Mouse (Mus musculus): ENCODE measurements at regions not wholly inside any gene's neighbourhood (a gene's known extent, or its start where the extent isn't known, plus 50 kb on each side); places are given as distances from the start of the nearest gene placed in this dataset.

DNA sequence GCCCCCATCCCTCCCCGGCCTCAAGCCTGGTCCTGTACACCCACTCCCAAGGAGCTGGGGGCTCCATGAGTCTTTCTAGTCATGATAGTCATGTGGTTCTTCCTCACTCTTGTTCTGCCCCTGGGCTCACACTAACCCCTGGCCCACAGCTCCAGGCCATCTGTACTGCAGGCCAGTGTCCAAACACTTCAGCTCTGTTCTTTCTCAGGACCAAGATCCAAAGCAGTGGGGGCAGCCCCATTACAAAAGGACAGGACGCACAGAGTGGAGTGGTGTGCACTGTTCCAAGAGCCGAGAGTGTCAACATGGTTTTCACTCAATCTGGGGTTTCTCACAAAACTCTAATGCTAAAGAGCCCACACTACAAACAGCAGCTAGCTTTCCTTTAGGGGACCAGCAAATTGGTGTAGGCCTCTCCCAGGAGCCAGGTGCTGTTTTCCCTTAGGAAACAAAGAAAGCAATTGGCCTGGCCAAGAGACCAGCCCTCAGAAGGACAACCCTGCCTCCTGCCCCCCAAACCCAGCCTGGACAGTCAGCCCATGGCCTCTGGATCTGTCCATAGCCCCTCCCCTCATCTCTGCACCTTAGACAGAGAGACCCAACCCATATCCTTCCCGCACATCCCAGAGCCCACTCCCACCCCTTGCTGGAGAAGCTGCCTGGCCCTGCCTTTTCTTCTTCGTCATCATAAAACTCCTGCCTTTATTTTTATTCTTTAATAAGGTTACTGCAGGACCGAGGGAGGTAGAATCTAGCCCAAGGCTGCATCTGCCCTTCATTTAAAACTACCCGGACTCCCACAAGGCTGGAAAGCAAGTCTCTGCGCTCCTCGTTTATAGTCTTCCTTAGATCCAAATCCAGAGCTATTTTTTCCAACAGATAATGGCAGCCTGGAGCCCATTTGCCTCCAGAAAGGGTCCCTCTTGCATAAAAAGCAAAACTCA lies 188.2 kb upstream of the Cdh5 start:
- ATAC-seq (replicated peaks; ENCODE audit: poor library complexity, severe bottlenecking), result no peak

DNA sequence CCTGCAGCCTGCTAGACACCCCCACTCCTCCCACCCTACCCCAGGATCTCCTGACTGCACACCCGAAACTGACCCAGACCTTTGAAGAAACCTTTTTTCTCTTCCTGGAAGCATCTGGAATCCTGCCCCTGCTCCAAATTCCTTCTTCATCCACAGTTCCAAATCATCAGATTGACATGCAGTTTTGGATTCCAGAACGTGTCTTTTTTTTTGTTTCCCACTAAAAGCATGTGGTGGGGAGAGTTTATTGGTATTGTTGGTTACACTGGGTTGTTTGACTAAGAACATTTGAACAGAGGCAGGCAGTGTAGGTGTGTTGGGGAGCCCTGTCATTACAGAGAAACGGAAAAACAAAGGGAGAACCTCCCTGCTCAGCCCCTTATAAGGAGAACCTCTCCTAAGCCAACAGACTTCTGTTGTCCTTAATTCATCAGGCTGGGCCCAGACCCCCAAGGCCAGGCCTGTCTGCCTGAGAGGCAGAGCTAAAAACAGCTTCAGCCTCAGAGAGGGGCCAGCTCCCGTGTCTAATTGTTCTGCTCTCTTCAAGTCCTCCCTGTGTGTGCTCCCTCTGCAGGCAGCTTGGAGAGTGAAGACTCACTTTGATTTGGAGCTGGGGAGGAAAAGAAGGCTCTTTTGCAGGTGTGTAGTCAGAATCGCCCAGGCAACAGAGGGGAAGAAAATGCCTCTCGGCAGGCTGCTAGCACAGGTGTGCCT lies 187.3 kb upstream of the Cdh5 start:
- ATAC-seq (replicated peaks; ENCODE audit: poor library complexity, severe bottlenecking), result no peak

DNA sequence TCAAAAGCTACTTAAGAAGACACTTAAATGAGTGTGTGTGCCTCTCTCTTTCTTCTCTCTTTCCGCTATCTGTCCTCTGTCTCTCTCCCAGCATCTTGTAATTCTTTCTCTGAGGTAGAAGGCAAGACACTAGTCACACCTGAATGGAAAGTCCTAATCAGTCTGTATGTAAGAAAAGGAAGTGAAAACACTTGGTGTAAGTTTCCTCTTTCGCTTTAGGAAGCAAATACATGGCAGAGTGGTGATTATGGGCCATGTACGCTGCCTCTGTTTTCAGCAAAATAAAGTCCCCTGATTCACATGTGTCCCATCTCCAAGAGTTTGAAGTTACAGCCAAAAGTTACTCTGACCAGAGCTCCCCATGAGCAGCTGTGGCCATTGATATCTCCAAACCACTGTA lies 182.1 kb upstream of the Cdh5 start:
- ATAC-seq (replicated peaks; ENCODE audit: poor library complexity, severe bottlenecking), result no peak

DNA sequence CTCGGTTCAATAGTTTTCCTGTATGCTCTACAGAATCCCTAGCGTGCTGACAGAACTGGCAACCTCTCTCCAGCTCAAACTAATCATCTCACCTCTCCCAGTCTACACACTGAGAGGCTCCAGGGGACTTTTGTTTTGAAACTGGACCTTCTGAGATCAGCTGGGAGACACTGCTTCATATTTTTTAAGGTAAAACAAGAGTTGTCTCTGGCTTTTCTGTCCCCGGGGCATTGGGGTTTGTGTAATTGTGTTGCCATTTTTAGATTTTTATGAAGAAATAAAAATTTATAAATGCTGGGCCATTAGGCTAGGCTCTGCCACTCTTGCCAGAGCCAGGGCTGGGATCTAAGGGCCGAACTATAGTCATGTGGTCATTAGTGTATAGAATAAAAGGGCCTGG lies 179.8 kb upstream of the Cdh5 start:
- ATAC-seq (replicated peaks; ENCODE audit: poor library complexity, severe bottlenecking), result no peak

DNA sequence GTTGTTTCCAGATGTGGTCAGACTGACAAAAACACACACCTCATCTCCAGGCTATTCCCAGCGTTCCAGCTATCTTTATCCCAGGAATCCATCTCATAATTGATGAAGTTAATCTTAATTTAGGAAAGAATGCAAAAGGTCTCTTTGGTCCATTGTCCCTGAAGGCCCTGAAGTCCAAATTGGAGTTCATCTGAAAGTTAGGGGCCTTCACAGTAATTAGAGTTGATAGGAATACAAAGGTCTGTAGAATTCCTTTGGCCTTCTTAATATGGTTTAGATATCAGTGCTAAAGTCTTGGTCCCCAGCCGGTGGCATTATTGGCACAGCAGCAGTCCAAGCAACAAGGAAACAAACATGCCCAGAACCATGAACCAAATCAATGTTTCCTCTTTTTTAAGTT lies 178.7 kb upstream of the Cdh5 start:
- no peak for ATAC-seq (replicated peaks; ENCODE audit: poor library complexity, severe bottlenecking)

DNA sequence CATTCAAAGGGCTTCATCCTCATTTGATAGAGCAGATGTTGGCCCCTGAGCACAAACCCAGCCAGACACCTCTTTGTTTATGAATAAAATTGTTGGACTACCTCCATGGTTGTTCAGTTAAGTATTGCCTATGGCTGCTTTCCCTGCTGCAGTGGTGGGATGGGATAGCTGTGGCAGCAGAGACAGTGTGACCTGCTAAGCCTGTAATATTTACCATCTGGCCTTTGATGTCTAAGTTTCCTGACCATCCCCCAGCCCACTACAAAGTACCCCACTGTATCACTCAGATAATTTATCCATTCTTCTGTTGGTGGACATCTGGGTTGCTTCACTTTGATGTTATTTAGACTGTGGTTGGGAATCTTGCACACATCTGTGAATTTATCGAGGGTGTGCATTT lies 168.7 kb upstream of the Cdh5 start:
- no peak for ATAC-seq (replicated peaks; ENCODE audit: poor library complexity, severe bottlenecking)

DNA sequence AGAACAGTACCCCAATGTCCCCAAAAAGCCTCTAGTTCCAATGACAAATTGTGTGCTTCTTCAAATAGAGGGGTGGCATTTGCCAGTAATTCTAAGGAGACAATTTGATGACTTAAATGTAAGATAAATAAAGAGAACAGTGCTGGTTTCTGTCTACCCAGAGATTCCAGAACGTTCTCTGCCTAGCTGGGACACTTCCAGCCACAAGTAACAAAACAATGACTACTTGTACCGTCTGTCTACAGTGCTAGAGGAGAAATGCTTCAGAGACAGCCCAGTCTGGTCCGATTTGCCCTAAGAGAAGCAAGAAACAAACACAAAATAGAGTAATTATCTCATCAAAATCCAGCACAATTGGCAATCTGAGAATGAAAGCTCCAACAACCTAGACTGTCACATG lies 164.9 kb upstream of the Cdh5 start:
- ATAC-seq (replicated peaks; ENCODE audit: poor library complexity, severe bottlenecking), result no peak

DNA sequence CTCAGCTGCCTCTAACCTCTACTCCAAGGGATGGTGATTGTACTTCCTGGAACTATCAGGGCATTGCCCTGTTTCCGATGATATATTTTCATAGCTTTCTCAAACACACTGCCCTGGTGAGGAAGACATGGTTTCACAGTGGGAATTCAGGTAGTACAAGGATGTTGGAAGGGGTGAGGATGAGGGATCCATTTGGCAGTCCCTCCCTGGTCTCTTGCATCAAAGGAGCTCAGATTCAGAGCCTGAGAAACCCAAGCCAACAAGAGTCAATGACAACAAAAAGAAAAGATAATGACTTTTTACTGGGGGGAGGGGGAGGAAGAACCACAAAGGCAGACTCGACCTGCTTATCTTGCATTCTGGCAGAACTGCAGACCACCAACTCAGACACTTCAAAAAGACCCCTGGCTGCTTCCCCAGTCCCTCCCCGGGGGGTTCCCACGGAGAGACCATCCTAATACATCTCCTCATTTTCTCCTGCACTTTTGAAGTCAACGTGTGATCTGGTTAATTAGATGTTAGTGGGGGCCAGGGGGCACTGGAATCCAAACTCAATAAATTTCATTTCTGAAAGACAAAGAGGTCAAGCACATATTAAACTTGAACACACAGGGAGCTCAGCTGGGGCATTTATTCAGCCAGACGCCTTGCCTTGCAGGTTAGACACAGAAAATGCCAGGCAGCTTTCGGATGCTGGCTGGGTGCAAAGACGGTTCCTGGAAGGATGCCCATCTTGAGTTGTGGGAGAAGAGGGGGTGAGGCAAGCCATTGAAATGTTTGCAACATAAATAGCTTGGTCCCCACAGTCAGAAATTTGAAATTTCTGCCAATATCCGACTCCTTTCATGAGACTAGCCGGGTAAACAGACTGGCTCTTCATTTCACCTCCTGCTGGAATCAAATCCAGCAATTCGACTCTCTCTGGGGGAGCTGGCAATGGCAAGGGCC lies 162.9 kb upstream of the Cdh5 start:
- no peak for ATAC-seq (replicated peaks; ENCODE audit: poor library complexity, severe bottlenecking)

DNA sequence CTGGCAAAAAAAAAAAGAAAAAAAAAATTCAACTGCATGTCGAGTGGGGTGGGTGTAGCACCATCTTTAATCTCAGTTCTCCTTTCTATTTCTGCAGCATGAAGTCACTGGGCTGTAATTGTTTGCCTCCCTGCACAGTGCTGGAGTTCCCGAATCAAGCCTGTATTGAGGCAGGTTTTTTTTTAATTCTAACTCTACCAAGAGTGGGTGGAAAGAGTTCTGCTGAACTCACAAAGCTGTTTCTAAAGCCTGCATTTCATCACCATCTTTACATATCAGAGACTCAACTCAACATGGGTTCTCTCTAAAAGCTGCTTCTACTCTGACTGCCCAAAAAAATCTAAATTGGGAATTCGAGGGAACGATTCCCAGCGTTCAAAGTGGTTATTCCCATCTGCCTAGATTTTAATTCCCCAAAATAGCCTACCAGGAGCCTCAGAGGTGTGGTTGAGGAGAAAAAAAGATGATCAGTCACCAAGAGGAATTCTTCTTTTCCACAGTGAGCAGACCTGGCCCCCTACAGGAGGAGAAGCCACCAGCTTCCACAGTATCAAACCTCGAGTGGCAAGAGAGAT lies 160.4 kb upstream of the Cdh5 start:
- no peak for ATAC-seq (replicated peaks; ENCODE audit: poor library complexity, severe bottlenecking)

DNA sequence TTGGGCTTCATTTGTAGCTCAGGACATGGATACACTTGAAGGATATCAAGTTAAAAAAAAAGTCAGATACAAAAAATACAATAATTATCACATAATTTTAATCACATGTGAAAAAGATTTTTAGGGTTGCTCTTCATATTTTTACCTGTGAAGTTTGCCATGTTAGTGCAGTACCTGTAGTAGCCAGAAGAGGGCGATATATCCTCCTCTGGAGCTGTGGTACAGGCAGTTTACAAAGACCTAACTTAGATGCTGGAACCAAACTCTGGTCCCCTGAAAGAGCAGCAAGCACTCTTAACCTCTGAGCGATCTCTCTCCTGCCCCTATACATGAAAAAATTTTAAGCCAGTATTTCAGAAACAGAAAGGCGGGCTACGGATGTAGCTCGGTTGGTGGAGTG lies 153.0 kb upstream of the Cdh5 start:
- no peak for ATAC-seq (replicated peaks; ENCODE audit: poor library complexity, severe bottlenecking)

DNA sequence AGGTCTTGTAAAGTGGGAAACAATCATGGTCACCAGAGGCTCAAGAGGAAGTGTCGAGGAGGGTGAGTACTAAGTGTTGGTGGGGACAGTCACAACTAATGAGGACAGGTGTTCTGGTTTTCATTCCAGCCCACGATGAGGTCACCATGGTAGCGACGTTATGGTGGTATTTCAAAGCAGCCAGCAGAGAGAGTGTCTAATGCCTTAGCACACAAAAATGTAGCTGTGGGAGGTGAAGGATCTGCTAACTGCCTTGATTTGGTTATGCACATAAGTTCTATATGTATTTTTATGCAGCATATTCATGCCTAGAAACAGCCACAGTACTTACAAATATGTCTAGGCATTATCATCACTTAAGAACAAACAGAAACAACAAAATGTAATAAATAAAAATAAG lies 151.0 kb upstream of the Cdh5 start:
- no peak for ATAC-seq (replicated peaks; ENCODE audit: poor library complexity, severe bottlenecking)

DNA sequence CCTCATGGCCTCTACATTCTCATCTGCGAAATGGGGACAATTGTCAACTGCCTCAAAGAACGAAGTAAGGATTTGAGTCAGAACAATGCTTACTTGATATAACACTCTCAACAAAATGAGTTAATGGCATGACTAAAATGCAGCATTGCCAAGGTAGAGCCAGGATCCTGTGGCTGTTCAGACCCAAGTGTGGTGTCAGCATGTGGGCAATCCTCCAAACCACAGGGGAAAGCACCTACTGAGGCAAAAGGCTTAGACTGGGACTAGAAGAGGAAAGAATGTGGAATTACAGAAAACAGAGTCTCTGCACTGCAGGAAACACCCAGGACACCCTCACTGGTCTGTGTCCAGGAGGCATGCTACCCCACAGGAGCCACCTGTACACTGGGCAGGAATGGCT lies 147.8 kb upstream of the Cdh5 start:
- ATAC-seq (replicated peaks; ENCODE audit: poor library complexity, severe bottlenecking), result no peak

DNA sequence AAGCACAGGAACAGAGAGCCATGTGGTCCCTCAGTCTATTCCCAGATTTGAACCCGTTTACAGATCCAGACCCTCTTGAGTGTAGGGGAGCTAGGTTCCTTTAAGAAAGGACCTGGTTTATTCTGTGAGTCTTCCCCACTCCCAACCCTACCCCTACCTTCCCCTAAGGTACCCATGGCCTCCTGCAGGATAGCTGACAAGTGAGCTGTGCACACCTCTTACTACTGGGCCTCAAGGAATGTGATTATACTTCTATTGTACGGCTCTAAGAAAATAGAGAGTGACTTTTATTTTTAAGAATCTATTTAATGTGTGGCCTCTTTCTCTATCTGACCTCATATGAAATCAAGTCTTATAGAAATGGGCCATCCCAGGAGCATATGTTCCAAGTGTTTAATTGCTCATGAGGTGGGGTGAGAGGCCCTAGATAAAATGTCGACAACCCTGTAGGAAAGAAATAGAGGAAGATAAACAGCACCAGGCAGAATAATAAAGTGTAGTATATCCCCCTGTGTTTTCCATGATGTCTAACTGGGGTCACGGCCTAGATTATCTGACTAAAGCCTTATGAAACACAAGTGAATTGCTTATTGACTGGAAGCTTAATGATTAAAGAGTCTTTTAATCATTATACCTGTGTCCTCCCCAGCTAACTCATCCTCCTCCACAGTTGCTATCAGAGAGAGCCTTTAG lies 145.7 kb upstream of the Cdh5 start:
- ATAC-seq (replicated peaks; ENCODE audit: poor library complexity, severe bottlenecking), result no peak

DNA sequence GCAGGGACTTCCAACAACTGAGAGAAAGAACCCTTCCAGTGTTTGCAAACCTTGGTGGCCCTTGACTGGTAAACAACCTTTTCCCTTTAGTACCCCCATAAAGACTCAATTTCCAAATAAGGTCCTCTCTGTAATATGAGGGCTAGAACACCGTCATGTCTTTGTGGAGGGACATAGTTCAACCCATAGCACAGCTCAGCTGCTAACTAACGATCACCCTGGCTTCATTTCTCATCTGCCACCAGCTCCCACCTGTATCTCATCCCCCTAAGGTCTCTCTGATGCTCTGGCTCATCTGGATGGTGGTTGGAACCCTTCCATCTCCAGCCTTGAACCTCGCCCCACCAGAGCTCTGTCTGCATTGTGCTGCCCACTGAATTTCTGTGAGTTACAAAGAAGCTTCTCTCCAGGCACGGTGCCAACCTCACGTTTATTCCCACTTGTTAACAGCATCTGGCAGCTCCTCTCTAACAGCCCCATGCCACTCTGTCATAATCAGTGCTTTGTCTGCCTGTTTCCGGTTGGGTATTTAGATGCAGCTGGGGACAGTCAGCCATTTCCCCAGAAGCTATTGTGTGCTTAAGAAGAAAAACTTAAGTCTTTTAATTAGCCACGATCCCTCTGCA lies 137.0 kb upstream of the Cdh5 start:
- no peak for ATAC-seq (replicated peaks; ENCODE audit: poor library complexity, severe bottlenecking)

DNA sequence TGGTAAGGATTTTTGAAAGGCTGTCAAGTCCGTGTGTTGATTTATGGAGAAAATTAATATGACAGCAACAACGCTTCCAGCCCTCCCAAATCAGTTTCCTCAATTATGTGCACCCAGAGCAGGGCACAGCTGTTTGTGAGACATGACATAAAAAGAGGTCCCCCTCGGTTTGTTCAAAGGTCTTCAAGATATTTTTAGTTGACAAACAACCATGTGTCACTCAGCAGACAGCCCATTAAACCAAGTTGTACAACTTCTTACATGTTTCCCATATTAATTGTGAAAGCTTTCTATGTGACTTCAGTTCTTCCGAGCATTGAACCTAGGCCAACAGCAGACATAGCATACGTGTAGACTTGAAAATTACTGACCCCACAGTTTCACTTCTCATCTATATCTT lies 131.5 kb upstream of the Cdh5 start:
- ATAC-seq (replicated peaks; ENCODE audit: poor library complexity, severe bottlenecking), result no peak

DNA sequence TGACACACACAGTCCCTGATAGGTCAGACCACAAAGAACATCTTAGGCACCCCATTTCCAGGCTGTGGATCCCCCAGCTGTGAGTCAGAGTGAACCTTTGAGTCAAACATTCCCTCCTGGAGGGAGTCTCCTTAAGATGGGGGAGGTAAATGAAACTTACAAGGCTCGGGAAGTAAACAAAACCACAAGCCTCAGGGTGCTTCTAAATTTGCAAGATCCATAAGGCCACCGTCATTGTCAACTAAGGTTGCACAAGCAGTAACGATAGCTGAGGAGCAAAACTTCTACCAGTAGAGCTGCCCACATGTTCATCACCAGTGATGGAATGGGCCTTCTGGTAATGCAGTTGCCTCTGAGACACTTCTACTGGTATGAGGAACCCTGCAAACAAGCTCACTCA lies 130.9 kb upstream of the Cdh5 start:
- no peak for ATAC-seq (replicated peaks; ENCODE audit: poor library complexity, severe bottlenecking)

DNA sequence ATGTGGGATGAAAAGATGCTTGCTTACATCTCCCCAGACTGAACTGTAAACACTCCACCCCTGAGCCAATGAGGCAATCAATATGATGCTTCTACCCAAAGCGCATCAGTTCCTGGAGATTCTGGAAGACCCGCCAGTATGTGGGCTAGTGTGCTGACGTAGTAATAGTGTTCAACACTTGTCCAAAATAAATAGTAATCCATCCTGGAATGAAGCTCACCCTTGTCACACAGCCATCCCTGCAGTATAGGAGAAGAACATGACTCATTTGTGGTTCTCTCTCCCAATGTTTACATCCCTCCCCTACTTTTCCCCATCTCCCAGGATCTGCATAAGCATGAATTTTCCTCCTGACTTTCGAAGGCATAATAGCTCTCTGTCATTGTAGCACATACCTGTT lies 130.5 kb upstream of the Cdh5 start:
- no peak for ATAC-seq (replicated peaks; ENCODE audit: poor library complexity, severe bottlenecking)

DNA sequence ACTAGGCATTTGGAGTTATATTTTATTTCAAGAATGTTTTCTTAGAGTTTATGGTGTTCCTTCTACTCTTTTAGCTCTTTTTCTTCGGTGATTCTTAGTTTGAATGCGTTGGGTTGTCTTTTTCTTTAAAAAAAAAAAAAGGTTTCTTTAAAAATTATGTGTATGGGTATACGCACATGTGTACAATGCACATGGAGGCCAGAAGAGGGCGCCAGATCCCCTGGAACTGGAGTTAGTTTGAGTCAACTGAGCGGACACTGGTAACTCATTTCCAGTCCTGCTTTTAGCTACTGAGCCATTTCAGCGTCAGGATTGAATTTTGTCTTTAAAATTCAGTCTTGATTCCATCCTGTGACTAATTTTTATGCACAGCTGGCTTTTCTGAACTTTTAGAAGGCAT lies 124.9 kb upstream of the Cdh5 start:
- ATAC-seq (replicated peaks; ENCODE audit: poor library complexity, severe bottlenecking), result no peak

DNA sequence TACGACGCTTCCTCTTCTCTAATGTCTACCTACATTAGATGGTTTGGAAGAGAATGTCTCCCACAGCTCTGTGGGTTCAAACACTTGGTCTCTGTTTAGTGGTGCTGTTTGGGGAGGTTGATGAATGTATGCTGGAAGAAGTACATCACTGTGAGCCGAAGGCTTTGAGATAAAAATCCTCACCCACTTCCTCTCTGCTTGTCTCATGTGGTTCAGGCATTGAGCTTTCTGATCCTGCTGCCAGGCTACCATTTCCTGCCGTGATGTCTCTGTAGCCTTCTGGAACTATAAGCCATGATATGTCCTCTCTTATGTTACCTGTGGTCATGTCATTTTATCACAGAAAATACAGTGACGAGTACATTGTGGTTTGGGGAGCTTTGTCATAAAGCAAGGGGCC lies 122.5 kb upstream of the Cdh5 start:
- ATAC-seq (replicated peaks; ENCODE audit: poor library complexity, severe bottlenecking), result no peak

Data from granulocyte monocyte progenitor cell, adult 5-6 weeks (primary cell).